In the genomic region with DNA sequence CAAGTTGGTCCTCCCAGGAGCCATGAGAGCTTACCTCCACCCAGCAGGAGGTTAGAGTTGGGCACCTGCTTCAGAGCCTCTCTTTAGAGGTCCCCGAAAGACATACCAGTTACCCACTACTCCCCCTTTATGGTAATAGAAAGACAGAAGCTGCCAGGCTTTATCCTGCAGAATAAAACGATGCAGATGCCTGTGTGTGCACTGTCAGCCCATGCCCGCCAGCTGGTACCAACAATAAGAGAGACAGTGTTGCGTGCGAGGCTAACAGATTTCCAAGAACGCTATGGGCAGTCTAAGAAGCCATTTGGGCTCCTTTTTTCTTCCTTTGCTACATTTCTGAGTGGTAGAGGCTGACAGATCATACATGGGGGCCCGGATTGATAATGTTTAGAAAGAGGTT, we compare ENCODE assay signal across 25 mouse cellular contexts. TPM values are rescaled to one million over a fixed set of nuclear protein-coding genes. Genes with fewer than 3 reads are reported as not detected.
DNase-seq lines count a peak whose midpoint lies in the region; ATAC-seq and TF ChIP-seq lines count a peak whose summit lies in the region.
"Had no signal": no experiment of that assay in that cellular context is flagged by ENCODE, and none has a peak within 500 bp of the region (broad histone marks: within the 10 kb centered on the region; RNA-seq: fewer than 3 reads in every experiment).

No protein-coding gene starts in this region.

- no peak overlapping the region for H3K9ac ChIP-seq in forebrain, embryonic 14.5 days (ENCODE audit: low read length)
- H3K9ac ChIP-seq in forebrain, embryonic 12.5 days: no peak overlapping the region
- no peak overlapping the region for H3K9ac ChIP-seq in forebrain, postnatal 0 days
- no peak overlapping the region for H3K9ac ChIP-seq in forebrain, embryonic 11.5 days (ENCODE audit: low read length)
- H3K9ac ChIP-seq: embryonic facial prominence, embryonic 12.5 days had no signal

- H3K27me3 ChIP-seq in forebrain, embryonic 14.5 days (replicated peaks; ENCODE audit: control insufficient read depth, insufficient read depth, low read length): no peaks in the 10 kb centered on the region
- no peaks in the 10 kb centered on the region for H3K27me3 ChIP-seq in forebrain, embryonic 12.5 days
- no peaks in the 10 kb centered on the region for H3K27me3 ChIP-seq in forebrain, postnatal 0 days (ENCODE audit: insufficient read depth, low read length)
- H3K27me3 ChIP-seq in forebrain, embryonic 11.5 days (ENCODE audit: control insufficient read depth, insufficient read depth, low read length): no peaks in the 10 kb centered on the region
- H3K27me3 ChIP-seq: CH12.LX; embryonic facial prominence, embryonic 12.5 days; Patski had no signal

- no peaks in the 10 kb centered on the region for H3K9me3 ChIP-seq in forebrain, embryonic 14.5 days (replicated peaks; ENCODE audit: control insufficient read depth, low read length)
- no peaks in the 10 kb centered on the region for H3K9me3 ChIP-seq in forebrain, embryonic 12.5 days
- H3K9me3 ChIP-seq in forebrain, postnatal 0 days (ENCODE audit: low read length): no peaks in the 10 kb centered on the region
- no peaks in the 10 kb centered on the region for H3K9me3 ChIP-seq in forebrain, embryonic 11.5 days (ENCODE audit: control insufficient read depth, low read length)

- no peak overlapping the region for H3K4me3 ChIP-seq in forebrain, embryonic 14.5 days (ENCODE audit: low read depth, low read length)
- H3K4me3 ChIP-seq in forebrain, embryonic 12.5 days (replicated peaks): no peak overlapping the region
- no peak overlapping the region for H3K4me3 ChIP-seq in forebrain, postnatal 0 days (ENCODE audit: low read depth, low read length)
- H3K4me3 ChIP-seq in forebrain, embryonic 11.5 days (ENCODE audit: low read depth, low read length): no peak overlapping the region
- H3K4me3 ChIP-seq in layer of hippocampus, adult 2 months: no peak overlapping the region
- H3K4me3 ChIP-seq: embryonic facial prominence, embryonic 10.5 days; embryonic facial prominence, embryonic 12.5 days had no signal

- WGBS in forebrain, embryonic 14.5 days: 84% methylated on average over 7 of the region's 7 CpGs
- 88% methylated on average over 7 of the region's 7 CpGs for WGBS in forebrain, embryonic 12.5 days
- 66% methylated on average over 7 of the region's 7 CpGs for WGBS in forebrain, postnatal 0 days
- WGBS in forebrain, embryonic 11.5 days: 90% methylated on average over 7 of the region's 7 CpGs

- no peak for TF ChIP-seq CTCF in forebrain, postnatal 0 days (IDR thresholded peaks at IDR 0.05; ENCODE audit: low read depth)
- 0 out of 2 replicates have a peak, but pooled peaks have one; percentile 14 for TF ChIP-seq CTCF in layer of hippocampus, adult 2 months (conservative IDR thresholded peaks at IDR 0.05)

- DNase-seq in forebrain, embryonic 14.5 days (ENCODE audit: low spot score): no peak
- peak; percentile 40 for DNase-seq in forebrain, postnatal 0 days
- DNase-seq in forebrain, embryonic 11.5 days (ENCODE audit: low spot score): no peak
- DNase-seq in heart, adult 11 months: peak; percentile 45
- no peak for DNase-seq in heart, adult 18-20 months
- peak; percentile 37 to 38 for DNase-seq in layer of hippocampus, adult 2 months (ENCODE audit: low spot score in 2 of 2)
- DNase-seq in layer of hippocampus, postnatal 10 days (ENCODE audit: low spot score in 2 of 2): no peak
- DNase-seq: adrenal gland, adult 8-10 months; adrenal gland, postnatal 14 days; adrenal gland, postnatal 36 days; B cell, adult 2 months; cerebellum, adult 11-12 months; cerebellum, adult 2 months; cerebellum, adult 9-10 months; cerebellum, postnatal 10 days; cerebellum, postnatal 25 days had no signal

- no peaks in the 10 kb centered on the region for H3K36me3 ChIP-seq in forebrain, embryonic 14.5 days (ENCODE audit: control insufficient read depth, insufficient read depth, low read length)
- no peaks in the 10 kb centered on the region for H3K36me3 ChIP-seq in forebrain, embryonic 12.5 days (replicated peaks)
- no peaks in the 10 kb centered on the region for H3K36me3 ChIP-seq in forebrain, postnatal 0 days (ENCODE audit: insufficient read depth)
- H3K36me3 ChIP-seq in forebrain, embryonic 11.5 days (ENCODE audit: control insufficient read depth, insufficient read depth, low read length): no peaks in the 10 kb centered on the region
- H3K36me3 ChIP-seq: embryonic facial prominence, embryonic 10.5 days; embryonic facial prominence, embryonic 12.5 days; G1E had no signal

- no peak overlapping the region for H3K27ac ChIP-seq in forebrain, embryonic 14.5 days (ENCODE audit: low read depth, low read length)
- H3K27ac ChIP-seq in forebrain, embryonic 12.5 days: no peak overlapping the region
- no peak overlapping the region for H3K27ac ChIP-seq in forebrain, postnatal 0 days (ENCODE audit: low read depth, low read length)
- H3K27ac ChIP-seq in forebrain, embryonic 11.5 days (ENCODE audit: low read depth, low read length): no peak overlapping the region
- no peak overlapping the region for H3K27ac ChIP-seq in layer of hippocampus, adult 2 months
- H3K27ac ChIP-seq: embryonic facial prominence, embryonic 10.5 days; embryonic facial prominence, embryonic 12.5 days had no signal

- no peak overlapping the region for H3K4me2 ChIP-seq in forebrain, embryonic 14.5 days (ENCODE audit: low read length)
- no peak overlapping the region for H3K4me2 ChIP-seq in forebrain, embryonic 12.5 days
- H3K4me2 ChIP-seq in forebrain, postnatal 0 days (ENCODE audit: low read depth): no peak overlapping the region
- no peak overlapping the region for H3K4me2 ChIP-seq in forebrain, embryonic 11.5 days (ENCODE audit: low read depth, low read length, severe bottlenecking)
- H3K4me2 ChIP-seq: embryonic facial prominence, embryonic 12.5 days had no signal

- no peaks in the 10 kb centered on the region for H3K4me1 ChIP-seq in forebrain, embryonic 14.5 days (ENCODE audit: control insufficient read depth, insufficient read depth, low read length)
- no peaks in the 10 kb centered on the region for H3K4me1 ChIP-seq in forebrain, embryonic 12.5 days
- H3K4me1 ChIP-seq in forebrain, postnatal 0 days (ENCODE audit: insufficient read depth): no peaks in the 10 kb centered on the region
- no peaks in the 10 kb centered on the region for H3K4me1 ChIP-seq in forebrain, embryonic 11.5 days (replicated peaks; ENCODE audit: control insufficient read depth, insufficient read depth, low read length)
- H3K4me1 ChIP-seq: embryonic facial prominence, embryonic 10.5 days; embryonic facial prominence, embryonic 12.5 days had no signal

- 0 out of 2 replicates have a peak, but pooled peaks have one; percentile 44 for ATAC-seq in forebrain, embryonic 14.5 days
- no peak for ATAC-seq in forebrain, embryonic 12.5 days (ENCODE audit: low FRiP score)
- peak; percentile 78 for ATAC-seq in forebrain, postnatal 0 days
- no peak for ATAC-seq in forebrain, embryonic 11.5 days (replicated peaks; ENCODE audit: low FRiP score)
- ATAC-seq: activated CD4-positive, CD25-positive, alpha-beta regulatory T cell, adult 4 months; CD4-positive, CD25-positive, alpha-beta regulatory T cell, adult 4 months; forebrain, embryonic 16.5 days; Patski had no signal

RNA-seq across cellular contexts. Expression of a gene that starts 41.7 kb away (rescaled TPM):
- polyA plus RNA-seq in forebrain, embryonic 14.5 days (2014; fragmentation: Nextera tagmentation; extraction: Ambion mirVana): 61.9 and 68.1 TPM in 2 replicates
- 28.1 and 28.9 TPM in 2 replicates for polyA plus RNA-seq in forebrain, embryonic 12.5 days (2016; fragmentation: Nextera tagmentation; extraction: Ambion mirVana)
- 39.8 and 44.3 TPM in 2 replicates for total RNA-seq in forebrain, postnatal 0 days (2014; rRNA removed)
- polyA plus RNA-seq in forebrain, postnatal 0 days (2015; fragmentation: Nextera tagmentation; extraction: Ambion mirVana): 88.3 and 97.2 TPM in 2 replicates
- polyA plus RNA-seq in forebrain, embryonic 11.5 days (2014; fragmentation: Nextera tagmentation; extraction: Ambion mirVana): 15.4 and 20.5 TPM in 2 replicates
- total RNA-seq in heart, adult 18-20 months (2021): 100 to 1,000 TPM; 167 to 176 TPM
- 10 to 100 TPM; 22.4 to 26.5 TPM for total RNA-seq in layer of hippocampus, adult 2 months (2021)
- total RNA-seq in layer of hippocampus, postnatal 10 days (2021): 10 to 100 TPM; 52.5 to 60.3 TPM
- total RNA-seq: G1E had no signal
- polyA plus RNA-seq: G1E had no signal

Comparison
In these comparisons a context has a peak if more than half of its experiments do, and no peak if none do; other contexts are left out.
1. ATAC-seq: peak in forebrain, embryonic 14.5 days (single experiment) and forebrain, postnatal 0 days (single experiment); none in forebrain, embryonic 12.5 days (single experiment) and forebrain, embryonic 11.5 days (single experiment).
2. DNase-seq: peak in forebrain, postnatal 0 days (single experiment), heart, adult 11 months (single experiment) and layer of hippocampus, adult 2 months (2 of 2); none in forebrain, embryonic 14.5 days (single experiment), forebrain, embryonic 11.5 days (single experiment), heart, adult 18-20 months (0 of 2) and layer of hippocampus, postnatal 10 days (0 of 2).